Mouse (Mus musculus): ENCODE measurements around the gene Dst. TPM values are rescaled to one million over a fixed set of nuclear protein-coding genes. Genes with fewer than 3 reads are reported as not detected.

Gene Dst
- polyA plus RNA-seq, 1 experiment from 2014 or later: 35.2 TPM

GRCm38 (mm10) chr1:34182406-34183249 is 274.6 kb downstream of the Dst start:
- Histone ChIP-seq H3K9me3 (no peaks in the 10 kb centered on the region), H3K27ac (replicated peaks) (peak overlapping the region; percentile 44; the same call in 1 of the 2 replicates), H3K36me3 (peaks cover 43% of the 10 kb centered on the region), H3K27me3 (no peaks in the 10 kb centered on the region), H3K4me3 (no peak overlapping the region), H3K4me2 (replicated peaks) (no peak overlapping the region), H3K9ac (replicated peaks) (no peak overlapping the region), H3K4me1 (peaks cover 14% of the 10 kb centered on the region)
- peak; percentile 83 for ATAC-seq (replicated peaks)
- 68% methylated on average over 24 of the region's 24 CpGs for WGBS

DNA sequence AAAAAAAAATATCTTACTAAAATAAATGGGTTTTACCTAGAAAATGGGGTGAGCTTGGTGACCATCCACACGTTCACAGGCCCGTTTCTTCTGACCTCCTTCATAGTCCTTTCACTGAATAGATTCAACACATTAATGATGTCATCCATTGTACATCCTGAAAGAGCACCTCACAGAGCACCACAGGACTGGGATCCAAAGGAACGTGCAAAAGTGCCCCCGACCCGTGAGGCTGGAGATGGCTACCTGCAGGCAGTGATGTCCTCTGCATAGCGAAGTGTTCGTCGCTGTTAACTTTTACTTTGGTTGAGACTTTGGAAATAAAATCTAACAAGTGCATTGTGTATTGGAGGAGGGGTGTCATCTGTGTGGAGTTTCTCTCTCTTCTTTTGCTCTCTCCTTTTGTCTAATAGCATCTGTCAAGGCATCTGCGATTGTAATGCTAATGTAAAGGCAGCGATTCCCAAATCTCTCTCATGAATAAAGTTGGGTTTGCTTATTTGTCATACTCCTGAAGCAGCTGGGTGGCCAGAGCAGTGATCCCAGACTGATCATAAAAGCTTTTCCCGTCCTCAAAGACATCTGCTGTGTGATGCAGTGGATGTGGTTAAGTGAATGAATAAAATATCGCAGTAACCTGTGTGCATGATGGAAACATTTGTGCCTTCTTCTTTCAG is 275.4 kb downstream of the Dst start:
- Histone ChIP-seq H3K4me3 (no peak overlapping the region), H3K4me2 (replicated peaks) (no peak overlapping the region), H3K27ac (replicated peaks) (peak overlapping the region; percentile 44; the same call in 1 of the 2 replicates), H3K9me3 (no peaks in the 10 kb centered on the region), H3K4me1 (peaks cover 14% of the 10 kb centered on the region), H3K27me3 (no peaks in the 10 kb centered on the region), H3K9ac (replicated peaks) (no peak overlapping the region), H3K36me3 (peaks cover 39% of the 10 kb centered on the region)
- ATAC-seq (replicated peaks): 0 out of 2 replicates have a peak, but pooled peaks have one; percentile 36
- WGBS: 49% methylated on average over 12 of the region's 12 CpGs

DNA sequence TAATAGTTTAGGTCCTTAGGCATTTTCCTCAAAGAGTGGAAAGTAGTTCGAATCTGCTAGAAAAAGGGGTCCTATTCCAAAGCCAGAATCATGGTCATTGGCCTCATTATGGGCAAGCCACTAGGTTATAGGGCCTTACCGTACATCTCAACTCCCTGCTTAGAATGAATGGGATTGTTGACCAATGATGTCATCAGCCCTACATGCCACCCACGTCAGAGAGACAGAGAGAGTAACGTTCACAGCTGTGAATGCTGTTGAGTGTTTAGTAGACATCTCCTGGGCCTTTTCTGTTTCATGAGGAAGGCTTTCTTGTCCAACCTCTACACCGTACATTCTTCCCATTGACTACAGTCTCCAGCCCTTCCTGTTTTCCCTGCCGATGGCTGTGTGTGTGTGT is 276.2 kb downstream of the Dst start:
- no peaks in the 10 kb centered on the region for H3K27me3 ChIP-seq
- H3K4me3 ChIP-seq: no peak overlapping the region
- ATAC-seq (replicated peaks): no peak
- no peaks in the 10 kb centered on the region for H3K9me3 ChIP-seq
- peaks cover 14% of the 10 kb centered on the region for H3K4me1 ChIP-seq
- H3K36me3 ChIP-seq: peaks cover 34% of the 10 kb centered on the region
- H3K9ac ChIP-seq (replicated peaks): no peak overlapping the region
- no peak overlapping the region for H3K27ac ChIP-seq (replicated peaks)
- 56% methylated on average over 6 of the region's 6 CpGs for WGBS
- no peak overlapping the region for H3K4me2 ChIP-seq (replicated peaks)

- H3K9ac ChIP-seq (replicated peaks): no peak overlapping the region
- peaks cover 27% of the 10 kb centered on the region for H3K36me3 ChIP-seq
- 91% methylated on average over 6 of the region's 6 CpGs for WGBS
Measured at GRCm38 (mm10) chr1:34186033-34186432, 278.0 kb downstream of the Dst start.

GRCm38 (mm10) chr1:34187501-34187900 is 279.5 kb downstream of the Dst start:
- no peaks in the 10 kb centered on the region for H3K9me3 ChIP-seq
- no peak overlapping the region for H3K9ac ChIP-seq (replicated peaks)
- ATAC-seq (replicated peaks): no peak
- no peak overlapping the region for H3K4me3 ChIP-seq
- H3K36me3 ChIP-seq: peaks cover 27% of the 10 kb centered on the region; the same call in 1 of the 2 replicates
- no peak overlapping the region for H3K4me2 ChIP-seq (replicated peaks)
- H3K4me1 ChIP-seq: peaks cover 13% of the 10 kb centered on the region
- no peaks in the 10 kb centered on the region for H3K27me3 ChIP-seq
- H3K27ac ChIP-seq (replicated peaks): no peak overlapping the region
- WGBS: 55% methylated on average over 5 of the region's 5 CpGs

More at GRCm38 (mm10) chr1:34186033-34186432, 278.0 kb downstream of the Dst start:
- no peak overlapping the region for H3K27ac ChIP-seq (replicated peaks)
- no peaks in the 10 kb centered on the region for H3K9me3 ChIP-seq
- H3K4me2 ChIP-seq (replicated peaks): no peak overlapping the region
- H3K4me1 ChIP-seq: peaks cover 14% of the 10 kb centered on the region
- H3K4me3 ChIP-seq: no peak overlapping the region
- no peak for ATAC-seq (replicated peaks)
- H3K27me3 ChIP-seq: no peaks in the 10 kb centered on the region

GRCm38 (mm10) chr1:34188721-34189236 is 280.8 kb downstream of the Dst start:
- WGBS: 92% methylated on average over 16 of the region's 16 CpGs
- H3K4me1 ChIP-seq: no peaks in the 10 kb centered on the region
- peaks cover 39% of the 10 kb centered on the region for H3K36me3 ChIP-seq
- no peak overlapping the region for H3K27ac ChIP-seq (replicated peaks)
- no peak overlapping the region for H3K4me2 ChIP-seq (replicated peaks)
- ATAC-seq (replicated peaks): no peak
- H3K9me3 ChIP-seq: no peaks in the 10 kb centered on the region
- no peak overlapping the region for H3K4me3 ChIP-seq
- H3K27me3 ChIP-seq: no peaks in the 10 kb centered on the region
- no peak overlapping the region for H3K9ac ChIP-seq (replicated peaks)

DNA sequence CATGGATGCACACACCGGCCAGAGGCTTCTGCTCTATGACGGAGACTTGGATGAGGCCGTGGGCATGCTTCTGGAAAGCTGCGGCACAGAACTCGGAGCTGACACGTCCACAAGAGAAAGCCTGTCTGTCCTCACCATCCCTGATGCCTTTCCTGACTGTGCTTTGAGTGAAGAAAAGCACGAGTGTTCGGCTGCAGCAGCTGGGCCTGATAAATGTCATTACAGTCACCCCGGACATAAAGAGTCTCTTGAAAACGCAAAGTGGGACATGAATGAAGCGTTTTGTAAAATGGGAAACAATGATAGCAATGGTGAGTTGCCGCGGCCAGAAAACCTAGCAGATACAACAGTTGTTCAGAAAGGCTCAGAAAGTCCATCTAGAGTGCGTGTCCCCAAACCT is 281.3 kb downstream of the Dst start:
- Histone ChIP-seq H3K4me3 (no peak overlapping the region), H3K27me3 (no peaks in the 10 kb centered on the region), H3K27ac (replicated peaks) (no peak overlapping the region), H3K36me3 (peaks cover 43% of the 10 kb centered on the region), H3K4me1 (no peaks in the 10 kb centered on the region), H3K4me2 (replicated peaks) (no peak overlapping the region), H3K9ac (replicated peaks) (no peak overlapping the region), H3K9me3 (no peaks in the 10 kb centered on the region)
- ATAC-seq (replicated peaks): no peak
- 75% methylated on average over 14 of the region's 14 CpGs for WGBS

- no peak for ATAC-seq (replicated peaks)
- WGBS: 67% methylated on average over 7 of the region's 7 CpGs
- H3K36me3 ChIP-seq: peaks cover 43% of the 10 kb centered on the region
- H3K9ac ChIP-seq (replicated peaks): no peak overlapping the region
- no peaks in the 10 kb centered on the region for H3K27me3 ChIP-seq
- no peaks in the 10 kb centered on the region for H3K4me1 ChIP-seq
- H3K9me3 ChIP-seq: no peaks in the 10 kb centered on the region
- H3K4me3 ChIP-seq: no peak overlapping the region
- no peak overlapping the region for H3K27ac ChIP-seq (replicated peaks)
- H3K4me2 ChIP-seq (replicated peaks): no peak overlapping the region
Measured at GRCm38 (mm10) chr1:34189970-34190369, 281.9 kb downstream of the Dst start.

DNA sequence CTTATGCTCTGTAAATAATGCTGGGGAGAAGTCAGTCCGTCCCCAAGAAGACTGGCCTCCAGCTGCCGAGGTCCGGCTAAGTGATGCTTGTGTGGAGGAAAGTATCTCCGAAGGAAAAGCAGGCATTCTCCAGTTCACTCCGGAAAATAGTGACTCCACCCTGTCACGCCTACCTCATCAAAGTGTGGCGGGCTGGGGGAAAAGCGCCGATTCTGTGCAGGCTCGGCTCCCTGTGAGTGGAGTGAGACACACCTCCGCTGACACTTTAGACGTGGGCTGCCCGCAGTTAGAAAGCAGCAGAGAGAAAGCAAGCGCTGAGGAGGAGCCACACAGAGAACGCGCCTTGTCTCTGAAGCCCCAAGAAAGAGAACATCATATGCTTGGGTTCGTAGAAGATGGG is 284.1 kb downstream of the Dst start:
- 94% methylated on average over 17 of the region's 17 CpGs for WGBS
- Histone ChIP-seq H3K9me3 (no peaks in the 10 kb centered on the region), H3K27ac (replicated peaks) (no peak overlapping the region), H3K36me3 (peaks cover 56% of the 10 kb centered on the region), H3K9ac (replicated peaks) (no peak overlapping the region), H3K4me2 (replicated peaks) (no peak overlapping the region), H3K4me3 (no peak overlapping the region), H3K27me3 (no peaks in the 10 kb centered on the region), H3K4me1 (no peaks in the 10 kb centered on the region)
- ATAC-seq (replicated peaks): no peak

- Histone ChIP-seq H3K27ac (replicated peaks) (no peak overlapping the region), H3K4me2 (replicated peaks) (no peak overlapping the region), H3K36me3 (peaks cover 61% of the 10 kb centered on the region), H3K9ac (replicated peaks) (no peak overlapping the region), H3K4me1 (no peaks in the 10 kb centered on the region), H3K4me3 (no peak overlapping the region), H3K9me3 (no peaks in the 10 kb centered on the region), H3K27me3 (no peaks in the 10 kb centered on the region)
- 90% methylated on average over 18 of the region's 18 CpGs for WGBS
- no peak for ATAC-seq (replicated peaks)
Measured at GRCm38 (mm10) chr1:34200791-34201190, 292.8 kb downstream of the Dst start.

GRCm38 (mm10) chr1:34201483-34201882 is 293.5 kb downstream of the Dst start:
- Histone ChIP-seq H3K27me3 (no peaks in the 10 kb centered on the region), H3K9ac (replicated peaks) (no peak overlapping the region), H3K9me3 (no peaks in the 10 kb centered on the region), H3K36me3 (peaks cover 56% of the 10 kb centered on the region), H3K4me2 (replicated peaks) (no peak overlapping the region), H3K4me1 (no peaks in the 10 kb centered on the region), H3K27ac (replicated peaks) (no peak overlapping the region), H3K4me3 (no peak overlapping the region)
- no peak for ATAC-seq (replicated peaks)
- WGBS: 44% methylated on average over 4 of the region's 4 CpGs

DNA sequence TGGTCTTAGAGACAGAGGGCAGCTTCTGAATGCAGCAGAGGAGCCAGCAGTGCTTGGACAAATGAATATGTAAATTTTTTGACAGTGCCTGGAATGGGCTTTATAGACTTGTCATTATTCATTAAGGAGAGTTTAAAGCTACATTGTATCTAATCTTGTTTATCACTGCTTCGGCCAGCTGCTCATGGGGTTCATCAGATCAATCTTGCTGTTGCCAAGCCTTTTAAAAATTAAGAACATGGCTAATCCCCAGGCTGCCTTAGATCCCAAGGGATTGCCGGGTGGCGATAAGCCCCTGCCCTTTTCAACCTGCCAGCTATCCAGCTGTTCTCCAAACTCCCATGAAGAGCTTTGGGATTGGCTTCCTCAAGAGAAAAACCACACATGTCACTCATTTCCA is 303.7 kb downstream of the Dst start:
- H3K27ac ChIP-seq (replicated peaks): no peak overlapping the region
- no peaks in the 10 kb centered on the region for H3K4me1 ChIP-seq
- H3K4me2 ChIP-seq (replicated peaks): no peak overlapping the region
- H3K27me3 ChIP-seq: no peaks in the 10 kb centered on the region
- no peak for ATAC-seq (replicated peaks)
- no peak overlapping the region for H3K9ac ChIP-seq (replicated peaks)
- no peak overlapping the region for H3K4me3 ChIP-seq
- no peaks in the 10 kb centered on the region for H3K9me3 ChIP-seq
- WGBS: 56% methylated on average over 3 of the region's 3 CpGs
- H3K36me3 ChIP-seq: peaks cover 54% of the 10 kb centered on the region
